Mouse (Mus musculus) liver, embryonic 16.5 days (tissue): ENCODE data around the gene Spic. TPM values are rescaled to one million over a fixed set of nuclear protein-coding genes. Genes with fewer than 3 reads are reported as not detected.
"Not testable (repeated sequence)": the region's sequence is repeated elsewhere in the genome, so short reads cannot be mapped to it uniquely, and the experiment has no call there.

Experiments
- ATAC-seq: fragments of 200-750 bp; cut with Nextera tagmentation; 2 replicates; pipeline ENCODE4 v1.8.0; 2017; ENCODE audit warnings: low read depth, mild to moderate bottlenecking, moderate number of reproducible peaks, moderate library complexity
- H3K27ac ChIP-seq: fragments of 300-500 bp; sonication (generic); 2 replicates; pipeline ENCODE4 v1.5.1; 2014; ENCODE audit warnings: mild to moderate bottlenecking, low read length
- H3K27me3 ChIP-seq: fragments of 300-500 bp; sonication (generic); 2 replicates; pipeline ENCODE4 v1.6.1; 2014; ENCODE audit warnings: low read depth, low read length, mixed read lengths; ENCODE audit not compliant: control insufficient read depth, insufficient read depth
- H3K36me3 ChIP-seq: fragments of 300-500 bp; sonication (generic); 2 replicates; pipeline ENCODE4 v1.6.1; 2014; ENCODE audit warnings: mild to moderate bottlenecking; ENCODE audit not compliant: control insufficient read depth, insufficient read depth
- H3K4me1 ChIP-seq: fragments of 300-500 bp; sonication (generic); 2 replicates; pipeline ENCODE4 v1.6.1; 2014; ENCODE audit warnings: low read depth, low read length, mixed read lengths; ENCODE audit not compliant: control insufficient read depth
- H3K4me2 ChIP-seq: fragments of 300-500 bp; sonication (generic); 2 replicates; pipeline ENCODE4 v1.6.1; 2014; ENCODE audit warnings: low read depth, low read length, mixed read lengths
- H3K4me3 ChIP-seq: fragments of 300-500 bp; sonication (generic); 2 replicates; pipeline ENCODE4 v1.5.1; 2014; ENCODE audit warnings: low read depth, mild to moderate bottlenecking, low read length
- H3K9ac ChIP-seq: fragments of 300-500 bp; sonication (generic); 2 replicates; pipeline ENCODE4 v1.6.1; 2014; ENCODE audit warnings: low read depth, low read length
- H3K9me3 ChIP-seq: fragments of 300-500 bp; sonication (generic); replicated peaks from 2 replicates; pipeline ENCODE4 v1.6.1; 2016; ENCODE audit warnings: low read length; ENCODE audit not compliant: control insufficient read depth
- WGBS: fragments of 180-500 bp; shearing (Covaris S2); extraction: QIAGEN DNeasy Blood & Tissue Kit; methylation state at CpG from one replicate; pipeline ENCODE4 v1.1.7; 2014; ENCODE audit not compliant: insufficient replicate concordance; 5-methylcytosine and 5-hydroxymethylcytosine counted together
- polyA plus RNA-seq: library from polyadenylated mRNA; unstranded; fragments of >200 nt; fragmentation: Nextera tagmentation; extraction: Ambion mirVana; gene quantifications from 2 replicates; pipeline ENCODE4 v1.2.1, GENCODE M21; 2015

Gene Spic
- polyA plus RNA-seq, 1 experiment from 2014 or later, result 11.8 TPM

DNA sequence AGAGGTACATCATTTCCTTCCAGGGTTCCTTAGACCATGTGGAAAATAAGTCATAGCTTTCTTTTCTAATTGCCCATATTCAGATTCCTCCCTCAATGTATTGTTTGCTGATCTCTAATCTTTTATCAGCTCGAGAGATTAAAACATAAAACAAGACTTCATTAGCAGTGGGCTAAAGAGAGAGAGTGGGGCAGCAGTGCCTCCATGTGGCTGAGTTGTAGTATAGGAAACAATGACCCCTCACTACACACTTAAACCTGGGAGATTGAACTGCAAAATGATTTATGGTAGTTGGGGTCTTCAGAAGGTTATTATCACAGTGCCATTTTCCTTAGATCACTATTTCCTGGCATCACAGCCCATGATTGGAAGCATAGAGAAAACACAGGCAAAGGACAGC, 15.1 kb downstream of the Spic start:
- 28% methylated on average over 1 of the region's 1 CpGs for WGBS
- no peaks in the 10 kb centered on the region for H3K27me3 ChIP-seq
- H3K36me3 ChIP-seq, result no peaks in the 10 kb centered on the region
- H3K4me1 ChIP-seq, result no peaks in the 10 kb centered on the region
- H3K9me3 ChIP-seq, result no peaks in the 10 kb centered on the region
- no peak overlapping the region for H3K27ac ChIP-seq
- no peak overlapping the region for H3K4me3 ChIP-seq
- H3K9ac ChIP-seq, result no peak overlapping the region
- ATAC-seq, result no peak
- H3K4me2 ChIP-seq, result no peak overlapping the region

DNA sequence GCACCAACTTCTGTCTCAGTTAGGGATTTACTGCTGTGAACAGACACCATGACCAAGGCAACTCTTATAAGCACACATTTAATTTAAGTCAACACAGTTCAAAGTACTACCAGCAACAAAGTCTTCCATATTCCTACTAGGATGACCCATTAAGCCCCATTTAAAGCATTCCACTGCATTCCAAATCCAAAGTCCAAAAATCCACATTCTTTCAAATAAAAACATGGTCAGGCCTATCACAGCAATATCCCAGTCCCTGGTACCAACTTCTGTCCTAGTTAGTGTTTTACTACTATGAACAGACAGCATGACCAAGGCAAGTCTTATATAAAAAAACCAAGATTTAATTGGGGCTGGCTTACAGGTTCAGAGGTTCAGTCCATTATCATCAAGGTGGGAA, 21.0 kb downstream of the Spic start:
- not testable (repeated sequence) for H3K9me3 ChIP-seq, H3K27me3 ChIP-seq, H3K36me3 ChIP-seq, H3K4me3 ChIP-seq, H3K4me1 ChIP-seq, H3K4me2 ChIP-seq, H3K27ac ChIP-seq, H3K9ac ChIP-seq, ATAC-seq

DNA sequence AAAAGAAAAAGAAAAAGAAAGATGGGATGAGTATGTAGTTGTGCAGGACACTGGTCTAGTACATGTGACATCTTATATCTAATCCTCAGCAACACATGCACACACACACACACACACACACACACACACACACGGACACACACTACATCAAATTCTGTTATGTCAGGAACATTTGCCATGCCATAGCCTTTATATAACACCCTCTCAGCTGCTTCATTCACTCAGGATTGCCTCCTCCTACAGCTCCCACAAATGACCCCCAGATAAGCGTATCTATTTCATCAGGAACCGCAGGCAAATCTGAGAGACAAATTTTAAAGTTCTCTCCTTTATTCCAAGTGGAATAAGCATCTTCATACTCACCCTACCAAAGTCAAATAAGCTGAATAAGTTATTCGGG, 25.9 kb downstream of the Spic start:
- no peaks in the 10 kb centered on the region for H3K27me3 ChIP-seq
- WGBS, result 61% methylated on average over 4 of the region's 4 CpGs
- ATAC-seq, result no peak
- no peaks in the 10 kb centered on the region for H3K36me3 ChIP-seq
- H3K4me1 ChIP-seq, result no peaks in the 10 kb centered on the region
- no peak overlapping the region for H3K4me2 ChIP-seq
- H3K27ac ChIP-seq, result no peak overlapping the region
- no peak overlapping the region for H3K4me3 ChIP-seq
- no peaks in the 10 kb centered on the region for H3K9me3 ChIP-seq
- no peak overlapping the region for H3K9ac ChIP-seq

DNA sequence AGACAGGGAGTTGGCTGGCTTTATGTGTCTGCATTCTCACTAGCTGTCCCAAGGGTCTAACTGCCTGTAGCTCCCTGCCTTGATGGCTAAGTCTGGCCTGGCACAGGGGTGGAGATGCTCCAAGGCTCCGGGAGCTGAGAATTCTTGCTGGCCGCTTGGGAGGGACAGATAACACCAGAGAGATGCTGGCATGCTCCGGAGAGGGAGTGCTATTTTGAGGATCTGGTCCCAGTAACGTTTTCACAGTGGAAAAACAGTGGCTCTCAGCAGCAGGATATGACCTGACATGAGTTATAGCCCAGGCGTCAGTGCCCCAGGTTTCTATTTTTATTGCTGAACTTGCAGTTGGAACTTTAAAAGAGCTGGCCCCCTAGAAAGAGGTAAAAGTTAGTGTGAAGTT, 39.4 kb downstream of the Spic start:
- no peaks in the 10 kb centered on the region for H3K9me3 ChIP-seq
- H3K4me1 ChIP-seq, result no peaks in the 10 kb centered on the region
- WGBS, result 27% methylated on average over 5 of the region's 5 CpGs
- no peak overlapping the region for H3K4me3 ChIP-seq
- H3K9ac ChIP-seq, result no peak overlapping the region
- no peak overlapping the region for H3K27ac ChIP-seq
- no peaks in the 10 kb centered on the region for H3K27me3 ChIP-seq
- no peaks in the 10 kb centered on the region for H3K36me3 ChIP-seq
- H3K4me2 ChIP-seq, result no peak overlapping the region
- ATAC-seq, result no peak

DNA sequence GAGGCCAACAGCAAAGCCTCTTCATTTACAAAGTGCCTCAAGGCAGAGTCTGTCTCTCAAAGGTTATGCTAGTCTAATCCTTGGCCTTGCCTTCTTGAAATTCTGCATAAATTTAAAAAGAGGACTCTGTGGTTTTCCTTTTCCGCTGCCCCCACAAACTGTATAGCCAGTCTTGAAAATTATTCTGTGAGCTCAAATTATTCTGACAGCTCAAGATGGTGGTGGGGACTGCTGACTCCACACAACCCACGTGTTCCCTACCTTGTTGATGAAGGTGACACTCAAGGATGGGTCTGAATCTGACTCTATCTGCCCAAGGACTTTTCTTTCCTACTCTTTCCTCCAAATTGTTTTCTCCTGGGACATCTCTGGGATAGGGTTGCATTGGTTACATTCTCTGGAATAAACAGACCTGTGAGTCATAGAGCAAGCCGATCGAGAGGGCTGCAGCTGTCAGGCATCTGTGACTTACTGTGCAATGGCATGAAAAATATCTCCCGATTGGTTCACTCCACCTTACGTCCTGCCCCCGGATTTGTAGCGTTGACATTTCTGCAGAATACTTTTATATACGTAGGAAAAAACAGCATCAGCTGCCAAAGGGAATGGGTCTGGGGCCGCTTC, 53.4 kb downstream of the Spic start:
- Histone ChIP-seq H3K27me3 (no peaks in the 10 kb centered on the region), H3K9me3 (no peaks in the 10 kb centered on the region), H3K4me2 (no peak overlapping the region), H3K27ac (no peak overlapping the region), H3K4me1 (no peaks in the 10 kb centered on the region), H3K4me3 (no peak overlapping the region), H3K9ac (no peak overlapping the region), H3K36me3 (no peaks in the 10 kb centered on the region)
- 54% methylated on average over 10 of the region's 10 CpGs for WGBS
- no peak for ATAC-seq

DNA sequence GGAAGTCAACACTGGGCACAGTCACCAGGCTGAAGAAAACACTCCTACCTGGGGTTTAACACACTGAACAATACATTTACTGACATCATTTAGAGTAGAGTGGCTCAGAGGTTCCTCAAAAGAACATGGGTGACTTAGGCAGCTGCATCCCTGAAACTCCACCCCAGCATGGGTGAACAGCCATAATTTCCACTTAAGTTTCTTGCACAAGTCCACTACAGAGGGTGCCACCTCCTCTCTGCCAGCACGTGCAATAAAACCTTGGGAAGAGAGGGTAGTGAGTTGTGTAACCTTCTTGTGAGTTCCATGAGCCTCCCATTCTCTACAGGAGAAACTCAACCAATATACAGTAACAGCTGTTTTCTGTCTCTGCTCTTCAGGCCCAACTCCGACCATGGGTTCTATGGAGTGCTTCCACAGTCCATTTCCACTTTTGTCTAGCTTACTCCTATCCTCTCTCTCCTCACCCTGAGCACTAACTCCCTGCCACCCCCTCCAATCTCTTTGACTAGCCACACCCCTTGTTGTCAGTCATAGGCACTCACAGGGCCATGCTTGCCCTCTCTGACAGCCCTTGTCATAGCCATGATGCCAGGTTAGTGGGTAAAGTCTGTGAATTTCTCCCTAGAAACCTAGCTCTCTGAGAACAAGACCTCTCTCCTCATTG, 54.0 kb downstream of the Spic start:
- Histone ChIP-seq H3K4me2 (no peak overlapping the region), H3K4me1 (no peaks in the 10 kb centered on the region)
- 41% methylated on average over 2 of the region's 2 CpGs for WGBS

DNA sequence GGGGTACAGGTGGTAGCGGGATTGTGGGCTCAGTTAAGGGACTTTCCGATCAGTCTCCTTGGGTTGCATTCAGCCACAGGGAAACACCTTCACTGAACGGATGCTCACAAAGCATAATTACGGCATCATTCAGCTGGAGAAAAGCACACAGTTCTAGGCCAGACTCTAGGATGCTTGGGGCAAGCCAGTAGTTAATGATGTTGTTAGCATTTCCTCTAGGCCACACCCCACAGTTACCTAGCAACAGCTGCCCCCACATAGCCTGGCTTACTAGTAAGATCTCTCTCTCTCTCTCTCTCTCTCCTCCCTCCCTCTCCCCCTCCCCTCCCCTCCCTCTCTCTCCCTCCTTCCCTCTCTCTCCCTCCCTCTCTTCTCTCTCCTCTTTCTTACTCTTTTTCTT, 57.8 kb downstream of the Spic start:
- Histone ChIP-seq H3K4me3 (no peak overlapping the region), H3K4me2 (no peak overlapping the region), H3K4me1 (no peaks in the 10 kb centered on the region), H3K9ac (no peak overlapping the region), H3K27ac (no peak overlapping the region), H3K36me3 (no peaks in the 10 kb centered on the region), H3K27me3 (no peaks in the 10 kb centered on the region), H3K9me3 (no peaks in the 10 kb centered on the region)
- ATAC-seq, result no peak
- WGBS, result 69% methylated on average over 4 of the region's 4 CpGs

More for the DNA sequence above, 54.0 kb downstream of the Spic start:
- Histone ChIP-seq H3K9ac (no peak overlapping the region), H3K4me3 (no peak overlapping the region), H3K9me3 (no peaks in the 10 kb centered on the region), H3K27ac (no peak overlapping the region), H3K36me3 (no peaks in the 10 kb centered on the region), H3K27me3 (no peaks in the 10 kb centered on the region)
- ATAC-seq, result no peak

DNA sequence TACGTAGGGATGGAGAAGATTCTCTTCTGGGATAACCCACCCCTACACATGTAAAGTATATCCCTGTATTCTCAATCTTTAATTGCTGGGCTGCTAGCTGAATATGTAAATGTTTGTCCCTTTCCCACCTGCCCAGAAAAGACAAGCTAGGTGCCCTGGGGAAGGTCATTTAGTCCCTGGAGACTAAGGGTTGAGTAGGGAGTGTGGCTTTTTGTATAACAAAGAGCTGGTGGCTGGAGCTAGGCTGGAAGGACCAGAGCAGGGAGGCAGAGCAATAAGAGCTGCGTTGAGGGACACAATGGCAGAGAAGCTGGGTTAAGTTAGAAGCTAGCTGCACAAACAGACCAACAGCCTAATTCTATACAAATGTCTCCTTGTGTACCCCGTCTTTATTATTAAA, 58.6 kb downstream of the Spic start:
- H3K9ac ChIP-seq, result no peak overlapping the region
- no peaks in the 10 kb centered on the region for H3K4me1 ChIP-seq
- WGBS, result 57% methylated on average over 3 of the region's 3 CpGs
- H3K4me3 ChIP-seq, result no peak overlapping the region
- no peak for ATAC-seq
- H3K27ac ChIP-seq, result no peak overlapping the region
- H3K27me3 ChIP-seq, result no peaks in the 10 kb centered on the region
- no peaks in the 10 kb centered on the region for H3K9me3 ChIP-seq
- H3K4me2 ChIP-seq, result no peak overlapping the region
- no peaks in the 10 kb centered on the region for H3K36me3 ChIP-seq
